ENCODE assay signal across 24 mouse cellular contexts in genomic region chr3:101895376-101895910, GRCm38 (mm10). TPM values are rescaled to one million over a fixed set of nuclear protein-coding genes. Genes with fewer than 3 reads are reported as not detected.
DNase-seq lines count a peak whose midpoint lies in the region; ATAC-seq and TF ChIP-seq lines count a peak whose summit lies in the region.
"Had no signal": no experiment of that assay in that cellular context is flagged by ENCODE, and none has a peak within 500 bp of the region (broad histone marks: within the 10 kb centered on the region; RNA-seq: fewer than 3 reads in every experiment).

No protein-coding gene starts in this region.

- no peaks in the 10 kb centered on the region for H3K27me3 ChIP-seq in forebrain, embryonic 13.5 days
- H3K27me3 ChIP-seq in forebrain, embryonic 12.5 days: 0 out of 2 replicates have a peak, but pooled peaks cover 3% of the 10 kb centered on the region
- no peaks in the 10 kb centered on the region for H3K27me3 ChIP-seq in midbrain, embryonic 15.5 days (replicated peaks)
- no peaks in the 10 kb centered on the region for H3K27me3 ChIP-seq in midbrain, embryonic 14.5 days (ENCODE audit: control insufficient read depth, insufficient read depth, low read length)
- H3K27me3 ChIP-seq: embryonic facial prominence, embryonic 15.5 days; hindbrain, embryonic 12.5 days had no signal

- WGBS in forebrain, embryonic 13.5 days: 87% methylated on average over 7 of the region's 7 CpGs
- 86% methylated on average over 7 of the region's 7 CpGs for WGBS in forebrain, embryonic 12.5 days
- WGBS in midbrain, embryonic 15.5 days: 82% methylated on average over 7 of the region's 7 CpGs
- WGBS in midbrain, embryonic 14.5 days: 82% methylated on average over 7 of the region's 7 CpGs

- TF ChIP-seq POLR2A in brain, embryonic 14.5 days (IDR thresholded peaks at IDR 0.05; ENCODE audit: borderline replicate concordance, extremely low read depth, insufficient read depth, insufficient read length, poor library complexity, severe bottlenecking): no peak

- H3K9me3 ChIP-seq in forebrain, embryonic 13.5 days (replicated peaks): no peaks in the 10 kb centered on the region
- no peaks in the 10 kb centered on the region for H3K9me3 ChIP-seq in forebrain, embryonic 12.5 days
- no peaks in the 10 kb centered on the region for H3K9me3 ChIP-seq in midbrain, embryonic 15.5 days
- no peaks in the 10 kb centered on the region for H3K9me3 ChIP-seq in midbrain, embryonic 14.5 days (ENCODE audit: control insufficient read depth, low read length)
- H3K9me3 ChIP-seq: embryonic facial prominence, embryonic 15.5 days; G1E; heart, embryonic 10.5 days; hindbrain, embryonic 12.5 days had no signal

- ATAC-seq in forebrain, embryonic 13.5 days: peak; percentile 16; the same call in 1 of the 2 replicates
- no peak for ATAC-seq in forebrain, embryonic 12.5 days (ENCODE audit: low FRiP score)
- ATAC-seq in midbrain, embryonic 15.5 days (replicated peaks): peak; percentile 50; the same call in 1 of the 2 replicates
- ATAC-seq in midbrain, embryonic 14.5 days (ENCODE audit: low FRiP score, low TSS enrichment): no peak
- ATAC-seq: hindbrain, embryonic 16.5 days; inflammation-experienced regulatory T-cells, adult 6 months had no signal

- intact Hi-C loops in left cerebral cortex, postnatal 25 days (cut with DNase I): loop anchor here (5.0 kb wide), 1 partner anchor 167 kb away; no protein-coding TSS in a partner anchor

- no peaks in the 10 kb centered on the region; the same call in 1 of the 2 replicates for H3K4me1 ChIP-seq in forebrain, embryonic 13.5 days
- 0 out of 2 replicates have a peak, but pooled peaks cover 2% of the 10 kb centered on the region for H3K4me1 ChIP-seq in forebrain, embryonic 12.5 days
- H3K4me1 ChIP-seq in midbrain, embryonic 15.5 days: 0 out of 2 replicates have a peak, but pooled peaks cover 4% of the 10 kb centered on the region
- H3K4me1 ChIP-seq in midbrain, embryonic 14.5 days (ENCODE audit: control insufficient read depth, insufficient read depth, low read length): no peaks in the 10 kb centered on the region
- H3K4me1 ChIP-seq: embryonic facial prominence, embryonic 15.5 days; heart, embryonic 10.5 days; hindbrain, embryonic 12.5 days had no signal

- no peak for DNase-seq in midbrain, embryonic 14.5 days
- DNase-seq in A20 (ENCODE audit: low read depth, low spot score): peak; percentile 90
- DNase-seq in brain, embryonic 14.5 days (ENCODE audit: low read depth): peak; percentile 28
- no peak for DNase-seq in urinary bladder, adult 18-20 months (ENCODE audit: low spot score in 2 of 2)
- no peak for DNase-seq in left cerebral cortex, postnatal 25 days (ENCODE audit: low spot score in 2 of 2)
- DNase-seq: adrenal gland, adult 8-10 months; adrenal gland, postnatal 36 days; cerebellum, adult 11-12 months; cerebellum, adult 9-11 months; cerebellum, postnatal 36 days; gastrocnemius, postnatal 10 days; heart, adult 18-20 months; heart, postnatal 10 days; heart, postnatal 4 days had no signal

- H3K4me2 ChIP-seq in forebrain, embryonic 13.5 days: no peak overlapping the region
- no peak overlapping the region for H3K4me2 ChIP-seq in forebrain, embryonic 12.5 days
- H3K4me2 ChIP-seq in midbrain, embryonic 15.5 days: no peak overlapping the region
- H3K4me2 ChIP-seq in midbrain, embryonic 14.5 days (ENCODE audit: low read length): no peak overlapping the region
- H3K4me2 ChIP-seq: embryonic facial prominence, embryonic 15.5 days; hindbrain, embryonic 12.5 days had no signal

- H3K9ac ChIP-seq in forebrain, embryonic 13.5 days: no peak overlapping the region
- H3K9ac ChIP-seq in forebrain, embryonic 12.5 days: no peak overlapping the region
- no peak overlapping the region for H3K9ac ChIP-seq in midbrain, embryonic 15.5 days
- H3K9ac ChIP-seq in midbrain, embryonic 14.5 days (replicated peaks; ENCODE audit: low read length): no peak overlapping the region
- H3K9ac ChIP-seq: embryonic facial prominence, embryonic 15.5 days; hindbrain, embryonic 12.5 days had no signal

- no peak for TF ChIP-seq CTCF in brain, embryonic 14.5 days (IDR thresholded peaks at IDR 0.05; ENCODE audit: borderline replicate concordance, extremely low read depth, insufficient read depth, insufficient read length)

- H3K4me3 ChIP-seq in forebrain, embryonic 13.5 days: no peak overlapping the region
- no peak overlapping the region for H3K4me3 ChIP-seq in forebrain, embryonic 12.5 days (replicated peaks)
- no peak overlapping the region for H3K4me3 ChIP-seq in midbrain, embryonic 15.5 days
- no peak overlapping the region for H3K4me3 ChIP-seq in midbrain, embryonic 14.5 days (replicated peaks; ENCODE audit: low read depth, low read length)
- H3K4me3 ChIP-seq: embryonic facial prominence, embryonic 15.5 days; erythroblast, embryonic 14.5 days; heart, embryonic 10.5 days; hindbrain, embryonic 12.5 days had no signal

- H3K27ac ChIP-seq in forebrain, embryonic 13.5 days: no peak overlapping the region
- no peak overlapping the region for H3K27ac ChIP-seq in forebrain, embryonic 12.5 days
- no peak overlapping the region for H3K27ac ChIP-seq in midbrain, embryonic 15.5 days
- no peak overlapping the region for H3K27ac ChIP-seq in midbrain, embryonic 14.5 days (replicated peaks; ENCODE audit: low read depth, low read length)
- H3K27ac ChIP-seq: embryonic facial prominence, embryonic 15.5 days; heart, embryonic 10.5 days; hindbrain, embryonic 12.5 days had no signal

- no peaks in the 10 kb centered on the region for H3K36me3 ChIP-seq in forebrain, embryonic 13.5 days (ENCODE audit: poor library complexity, severe bottlenecking)
- no peaks in the 10 kb centered on the region for H3K36me3 ChIP-seq in forebrain, embryonic 12.5 days (replicated peaks)
- no peaks in the 10 kb centered on the region for H3K36me3 ChIP-seq in midbrain, embryonic 15.5 days (replicated peaks)
- 0 out of 2 replicates have a peak, but pooled peaks cover 3% of the 10 kb centered on the region for H3K36me3 ChIP-seq in midbrain, embryonic 14.5 days (ENCODE audit: control insufficient read depth, insufficient read depth, low read length)
- H3K36me3 ChIP-seq: G1E; hindbrain, embryonic 12.5 days had no signal

RNA-seq across cellular contexts. Expression of gene Slc22a15, which starts 28.8 kb away (rescaled TPM):
- polyA plus RNA-seq in forebrain, embryonic 13.5 days (2015; fragmentation: Nextera tagmentation; extraction: Ambion mirVana): 4.8 and 5.5 TPM in 2 replicates
- 6.3 and 6.4 TPM in 2 replicates for polyA plus RNA-seq in forebrain, embryonic 12.5 days (2016; fragmentation: Nextera tagmentation; extraction: Ambion mirVana)
- 7.5 and 7.6 TPM in 2 replicates for polyA plus RNA-seq in midbrain, embryonic 15.5 days (2015; fragmentation: Nextera tagmentation; extraction: Ambion mirVana)
- polyA plus RNA-seq in midbrain, embryonic 14.5 days (2014; fragmentation: Nextera tagmentation; extraction: Ambion mirVana): 7.9 and 8.8 TPM in 2 replicates
- polyA plus RNA-seq in brain, embryonic 14.5 days (2012; rRNA removed): 11.5 and 15.9 TPM in 2 replicates
- 1 to 10 TPM; 7.3 to 9.2 TPM for total RNA-seq in left cerebral cortex, postnatal 25 days (2021)
- polyA plus RNA-seq: erythroblast, embryonic 14.5 days; G1E had no signal

RNA-seq across cellular contexts. Expression of gene Mab21l3, which starts 46.7 kb away (rescaled TPM):
- polyA plus RNA-seq in forebrain, embryonic 13.5 days (2015; fragmentation: Nextera tagmentation; extraction: Ambion mirVana): 0.50 and 0.54 TPM in 2 replicates
- 0.66 and 0.78 TPM in 2 replicates for polyA plus RNA-seq in forebrain, embryonic 12.5 days (2016; fragmentation: Nextera tagmentation; extraction: Ambion mirVana)
- polyA plus RNA-seq in midbrain, embryonic 15.5 days (2015; fragmentation: Nextera tagmentation; extraction: Ambion mirVana): 0.14 and 0.21 TPM in 2 replicates
- polyA plus RNA-seq in midbrain, embryonic 14.5 days (2014; fragmentation: Nextera tagmentation; extraction: Ambion mirVana): 0.23 TPM in 1 of 2 replicates, not detected in the other
- polyA plus RNA-seq in brain, embryonic 14.5 days (2012; rRNA removed): 0.51 and 0.55 TPM in 2 replicates
- under 1 TPM; 0.44 to 0.50 TPM for total RNA-seq in left cerebral cortex, postnatal 25 days (2021)
- polyA plus RNA-seq: erythroblast, embryonic 14.5 days; G1E had no signal

Comparison
In these comparisons a context has a peak if more than half of its experiments do, and no peak if none do; other contexts are left out.
1. ATAC-seq: peak in forebrain, embryonic 13.5 days (single experiment) and midbrain, embryonic 15.5 days (single experiment); none in forebrain, embryonic 12.5 days (single experiment) and midbrain, embryonic 14.5 days (single experiment).
2. DNase-seq: peak in A20 (single experiment) and brain, embryonic 14.5 days (single experiment); none in midbrain, embryonic 14.5 days (single experiment), urinary bladder, adult 18-20 months (0 of 2) and left cerebral cortex, postnatal 25 days (0 of 2).